Mouse (Mus musculus) midbrain, embryonic 16.5 days (tissue): ENCODE measurements at regions not wholly inside any gene's neighbourhood (a gene's known extent, or its start where the extent isn't known, plus 50 kb on each side); places are given as distances from the start of the nearest gene placed in this dataset.

Experiments
- ATAC-seq: fragments of 200-750 bp; cut with Nextera tagmentation; 2 replicates; pipeline ENCODE4 v1.8.0; 2017; ENCODE audit warnings: moderate TSS enrichment
- H3K27ac ChIP-seq: fragments of 300-500 bp; sonication (generic); 2 replicates; pipeline ENCODE4 v1.5.1; 2014; ENCODE audit warnings: mild to moderate bottlenecking, low read length, mixed read lengths
- H3K27me3 ChIP-seq: fragments of 300-500 bp; sonication (generic); 2 replicates; pipeline ENCODE4 v1.6.1; 2014; ENCODE audit warnings: low read depth, low read length, mixed read lengths; ENCODE audit not compliant: control insufficient read depth, insufficient read depth
- H3K36me3 ChIP-seq: fragments of 300-500 bp; sonication (generic); 2 replicates; pipeline ENCODE4 v1.6.1; 2014; ENCODE audit warnings: mild to moderate bottlenecking, low read length, moderate library complexity, mixed read lengths; ENCODE audit not compliant: control insufficient read depth, insufficient read depth
- H3K4me1 ChIP-seq: fragments of 300-500 bp; sonication (generic); 2 replicates; pipeline ENCODE4 v1.6.1; 2014; ENCODE audit warnings: mild to moderate bottlenecking, low read length, mixed read lengths; ENCODE audit not compliant: control insufficient read depth, insufficient read depth
- H3K4me2 ChIP-seq: fragments of 300-500 bp; sonication (generic); 2 replicates; pipeline ENCODE4 v1.6.1; 2014; ENCODE audit warnings: mild to moderate bottlenecking, low read length, mixed read lengths
- H3K4me3 ChIP-seq: fragments of 300-500 bp; sonication (generic); 2 replicates; pipeline ENCODE4 v1.5.1; 2014; ENCODE audit warnings: low read depth, mild to moderate bottlenecking, low read length, moderate library complexity, mixed read lengths
- H3K9ac ChIP-seq: fragments of 300-500 bp; sonication (generic); 2 replicates; pipeline ENCODE4 v1.6.1; 2014; ENCODE audit warnings: low read depth, low read length, mixed read lengths
- H3K9me3 ChIP-seq: fragments of 300-500 bp; sonication (generic); replicated peaks from 2 replicates; pipeline ENCODE4 v1.6.1; 2014; ENCODE audit warnings: mild to moderate bottlenecking, low read length, mixed read lengths; ENCODE audit not compliant: control insufficient read depth, poor library complexity, severe bottlenecking
- WGBS: fragments of 180-500 bp; shearing (Covaris S2); extraction: QIAGEN DNeasy Blood & Tissue Kit; methylation state at CpG from one replicate; pipeline ENCODE4 v1.1.7; 2014; 5-methylcytosine and 5-hydroxymethylcytosine counted together

GRCm38 (mm10) chr6:54765715-54766114 is 51.0 kb upstream of the Znrf2 start:
- no peaks in the 10 kb centered on the region for H3K9me3 ChIP-seq
- no peak overlapping the region for H3K4me3 ChIP-seq
- 0 out of 2 replicates have a peak, but pooled peaks cover 3% of the 10 kb centered on the region for H3K27me3 ChIP-seq
- WGBS = 91% methylated on average over 2 of the region's 2 CpGs
- no peak overlapping the region for H3K27ac ChIP-seq
- H3K4me2 ChIP-seq = no peak overlapping the region
- H3K9ac ChIP-seq = no peak overlapping the region
- 0 out of 2 replicates have a peak, but pooled peaks cover 1% of the 10 kb centered on the region for H3K4me1 ChIP-seq
- ATAC-seq = no peak
- H3K36me3 ChIP-seq = no peaks in the 10 kb centered on the region

DNA sequence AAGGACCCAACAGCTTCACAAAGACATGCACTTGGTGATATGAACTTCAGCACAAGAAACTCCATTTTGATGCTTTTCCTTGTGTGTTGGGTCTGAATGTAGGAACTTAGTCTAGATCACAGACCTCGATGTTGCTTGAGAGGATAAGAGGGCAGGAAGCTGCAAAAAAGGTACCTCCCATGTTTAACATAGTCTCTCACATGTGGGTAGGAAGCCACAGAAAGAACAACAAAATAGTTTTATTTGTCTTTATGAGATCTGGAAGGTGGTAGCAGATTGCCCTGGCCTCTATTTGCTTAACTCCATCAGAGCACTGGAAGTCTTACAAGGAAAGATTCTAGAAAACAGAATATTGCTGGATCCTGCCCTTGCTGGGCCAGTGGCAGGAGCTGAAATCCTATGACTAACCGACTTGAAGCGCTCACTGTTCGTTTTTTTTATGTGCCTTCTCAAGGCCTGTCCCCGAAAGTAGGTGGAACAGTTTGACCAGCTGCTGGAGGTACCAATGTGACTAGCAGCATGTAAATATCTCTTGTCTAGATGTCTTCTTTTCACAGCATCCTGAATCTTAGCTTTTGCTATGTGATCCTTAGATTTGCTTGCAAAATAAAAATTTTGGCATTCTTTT is 50.1 kb upstream of the Znrf2 start:
- Histone ChIP-seq H3K4me3 (no peak overlapping the region), H3K4me2 (no peak overlapping the region), H3K36me3 (no peaks in the 10 kb centered on the region), H3K9ac (no peak overlapping the region), H3K27me3 (0 out of 2 replicates have a peak, but pooled peaks cover 3% of the 10 kb centered on the region), H3K9me3 (no peaks in the 10 kb centered on the region), H3K27ac (no peak overlapping the region), H3K4me1 (no peaks in the 10 kb centered on the region)
- 86% methylated on average over 5 of the region's 5 CpGs for WGBS
- no peak for ATAC-seq
